Comparison of ENCODE assay signal across 13 mouse cellular contexts in the genomic region with DNA sequence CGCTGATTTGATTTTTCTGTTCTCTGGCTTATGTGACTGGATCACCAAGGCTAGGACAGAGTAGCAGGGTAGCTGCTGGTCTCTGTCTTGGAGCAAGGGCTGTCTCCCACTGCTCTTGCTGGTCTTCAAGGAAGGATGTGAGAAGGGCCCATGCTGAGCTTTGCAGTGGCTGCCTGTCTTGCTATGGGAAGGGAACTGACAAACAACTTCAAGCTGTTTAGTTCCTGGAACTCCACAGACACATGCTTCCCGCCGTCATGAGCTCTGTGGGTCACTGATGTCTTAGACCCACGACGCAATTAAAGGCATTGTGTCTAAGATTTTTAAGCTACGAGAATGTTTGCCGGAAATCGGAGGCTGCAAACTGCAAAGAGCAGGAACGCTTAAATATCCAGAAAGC.
"Had no signal": no experiment of that assay in that cellular context is flagged by ENCODE, and none has a peak within 500 bp of the region (broad histone marks: within the 10 kb centered on the region; RNA-seq: fewer than 3 reads in every experiment).

No protein-coding gene starts in this region.

- H3K9ac ChIP-seq: limb, embryonic 15.5 days; liver, embryonic 14.5 days; midbrain, embryonic 12.5 days; neural tube, embryonic 13.5 days had no signal

- H3K4me2 ChIP-seq: limb, embryonic 15.5 days; midbrain, embryonic 12.5 days; neural tube, embryonic 13.5 days had no signal

- H3K4me1 ChIP-seq: midbrain, embryonic 12.5 days; neural tube, embryonic 13.5 days had no signal

- DNase-seq: kidney, postnatal 25 days; lung, adult 18-20 months; lung, postnatal 14 days; right cerebral cortex, postnatal 4 days; spleen, adult 18-20 months; thymus, postnatal 36 days had no signal

- H3K4me3 ChIP-seq: limb, embryonic 15.5 days; midbrain, embryonic 12.5 days; neural tube, embryonic 13.5 days had no signal

- H3K27me3 ChIP-seq: limb, embryonic 15.5 days; midbrain, embryonic 12.5 days; neural tube, embryonic 13.5 days had no signal

- H3K9me3 ChIP-seq: limb, embryonic 15.5 days; midbrain, embryonic 12.5 days; neural tube, embryonic 13.5 days had no signal

- H3K27ac ChIP-seq: limb, embryonic 15.5 days; liver, embryonic 14.5 days; midbrain, embryonic 12.5 days; neural tube, embryonic 13.5 days had no signal

- ATAC-seq: inflammation-experienced regulatory T-cells, adult 6 months; intestine, postnatal 0 days; midbrain, embryonic 16.5 days had no signal
